Mouse (Mus musculus): Measurements from ENCODE around the gene Rbms3.

GRCm38 (mm10) chr9:116791850-116792249 lies 837.9 kb downstream of the Rbms3 start:
- TF ChIP-seq POLR2A (IDR thresholded peaks at IDR 0.05; ENCODE audit: borderline replicate concordance, control insufficient read depth, low read depth, low read length) (no peak), CTCF (IDR thresholded peaks at IDR 0.05; ENCODE audit: control insufficient read depth, insufficient read depth, low read length) (no peak)

Data from bone marrow, adult 2 months (tissue).